Mouse (Mus musculus) bone marrow macrophage, adult 2 months (primary cell): Measurements from ENCODE around the gene Rnh1.

Experiments used
- CTCF ChIP-seq: IDR thresholded peaks from 2 replicates; pipeline ENCODE4 v1.5.1; 2012; ENCODE audit warnings: low read depth, mild to moderate bottlenecking, low read length, moderate library complexity
- POLR2A ChIP-seq: IDR thresholded peaks from 2 replicates; pipeline ENCODE4 v1.6.1; 2012; ENCODE audit warnings: mild to moderate bottlenecking, low read depth, low read length, borderline replicate concordance

DNA sequence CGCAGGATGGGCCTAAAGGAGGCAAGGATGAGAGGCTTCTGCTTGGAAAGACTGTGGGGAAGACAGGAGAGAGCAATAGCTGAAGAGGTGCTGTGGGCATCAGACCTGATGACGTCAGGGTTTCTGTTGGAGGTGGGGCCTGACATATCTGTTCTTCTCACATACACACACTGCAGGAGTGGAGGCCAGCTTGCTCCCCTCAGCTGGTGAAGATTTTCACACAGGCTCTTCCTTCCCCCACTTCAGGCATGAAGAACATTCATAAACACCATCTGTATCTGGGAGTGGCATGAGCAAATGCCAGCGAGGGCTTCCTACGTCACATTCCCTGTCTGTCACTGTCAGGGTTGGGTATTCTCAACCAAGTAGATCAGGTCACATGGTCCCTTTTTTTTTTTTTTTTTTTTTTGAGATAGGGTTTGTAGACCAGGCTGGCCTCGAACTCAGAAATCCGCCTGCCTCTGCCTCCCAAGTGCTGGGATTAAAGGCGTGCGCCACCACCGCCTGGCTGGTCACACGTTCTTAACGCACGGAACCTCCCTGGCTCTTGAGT is 26.5 kb downstream of the Rnh1 start:
- no peak for TF ChIP-seq CTCF
- TF ChIP-seq POLR2A: no peak
